Mouse (Mus musculus) regulatory T cell (primary cell): ENCODE data around the gene S100a4.

Experiments used
- in situ Hi-C: fragments of 300-600 bp; cut with MboI, MseI; formaldehyde crosslinking; loops from one replicate; pipeline ENCODE4 v1.15.1; 2025; ENCODE audit warnings: high pct_unique_total_duplicates

The S100a4 gene

DNA sequence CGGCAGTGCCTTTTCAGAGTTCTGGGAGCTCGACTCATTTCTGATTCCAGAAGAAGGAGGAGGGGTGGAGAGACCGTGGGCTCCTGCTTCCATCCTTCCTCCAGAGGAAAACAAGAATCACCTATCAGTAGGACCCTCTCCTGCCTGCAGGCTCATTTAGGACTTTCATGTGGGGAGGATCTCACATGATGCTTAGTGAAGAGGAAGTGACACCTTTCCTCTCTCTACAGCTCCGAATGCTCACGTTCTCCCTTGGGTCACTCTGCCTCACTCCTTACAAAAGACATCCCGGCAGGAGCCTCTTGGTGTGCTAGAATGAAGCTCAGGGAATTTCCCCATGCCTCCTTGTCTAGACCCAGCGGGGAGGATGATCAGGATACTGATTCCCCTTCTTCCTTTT lies 18.0 kb downstream of the S100a4 start:
- in situ Hi-C loops: loop anchor here (10.0 kb wide), 1 partner anchor 217 kb away; no protein-coding TSS in a partner anchor

DNA sequence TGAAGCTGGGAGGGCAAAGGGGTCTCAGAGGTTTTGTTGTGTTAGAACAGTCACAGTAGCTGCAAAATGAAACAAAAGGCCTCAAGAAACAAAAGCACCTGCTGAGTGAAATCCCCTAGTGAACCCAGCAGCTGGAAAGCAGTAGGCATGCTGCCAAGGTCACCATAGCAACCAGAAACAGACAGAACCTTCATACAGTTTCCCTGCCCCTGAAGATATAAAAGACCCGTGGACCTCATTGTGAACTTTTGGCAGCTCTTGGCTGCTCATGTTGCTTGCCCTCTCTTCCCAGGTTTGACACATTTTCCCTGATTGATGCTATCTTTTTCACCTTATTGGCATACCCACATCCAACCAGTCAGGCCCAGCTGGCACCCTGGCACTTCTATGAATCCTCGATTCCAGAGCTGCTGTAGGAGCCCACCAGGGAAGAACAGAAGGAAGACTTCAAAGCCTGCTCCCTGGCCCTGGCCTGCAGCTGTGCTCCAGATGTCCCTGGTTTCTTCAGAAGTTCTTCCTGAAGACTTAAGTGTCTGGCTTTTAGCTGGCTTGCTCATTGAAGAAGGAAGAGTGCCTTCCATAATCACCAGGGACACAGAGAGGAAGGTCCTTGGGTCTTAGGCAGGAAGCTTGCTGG lies 20.0 kb downstream of the S100a4 start:
- in situ Hi-C loops: loop anchor here (10.0 kb wide), 1 partner anchor 219 kb away; no protein-coding TSS in a partner anchor

DNA sequence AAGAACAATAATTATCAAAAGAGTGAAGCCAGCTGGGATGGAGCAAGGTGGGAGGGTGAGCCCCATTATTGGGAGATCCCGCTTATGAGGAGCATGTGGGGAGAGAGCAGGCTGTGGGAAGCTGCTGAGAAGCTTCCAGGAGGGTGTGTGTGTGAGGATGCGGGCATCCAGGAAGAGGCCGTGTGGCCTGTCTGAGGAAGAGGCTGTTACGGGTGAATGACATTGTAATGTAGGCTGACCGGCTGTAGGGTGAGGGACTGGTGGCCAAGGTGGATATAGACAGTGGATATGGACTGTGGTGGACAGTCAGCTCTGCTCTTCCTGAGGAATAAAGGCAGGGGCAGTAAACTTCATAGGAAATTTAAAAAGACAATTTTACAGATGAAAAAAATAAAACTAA lies 21.9 kb downstream of the S100a4 start:
- in situ Hi-C loops: loop anchor here (10.0 kb wide), 1 partner anchor 221 kb away; no protein-coding TSS in a partner anchor

DNA sequence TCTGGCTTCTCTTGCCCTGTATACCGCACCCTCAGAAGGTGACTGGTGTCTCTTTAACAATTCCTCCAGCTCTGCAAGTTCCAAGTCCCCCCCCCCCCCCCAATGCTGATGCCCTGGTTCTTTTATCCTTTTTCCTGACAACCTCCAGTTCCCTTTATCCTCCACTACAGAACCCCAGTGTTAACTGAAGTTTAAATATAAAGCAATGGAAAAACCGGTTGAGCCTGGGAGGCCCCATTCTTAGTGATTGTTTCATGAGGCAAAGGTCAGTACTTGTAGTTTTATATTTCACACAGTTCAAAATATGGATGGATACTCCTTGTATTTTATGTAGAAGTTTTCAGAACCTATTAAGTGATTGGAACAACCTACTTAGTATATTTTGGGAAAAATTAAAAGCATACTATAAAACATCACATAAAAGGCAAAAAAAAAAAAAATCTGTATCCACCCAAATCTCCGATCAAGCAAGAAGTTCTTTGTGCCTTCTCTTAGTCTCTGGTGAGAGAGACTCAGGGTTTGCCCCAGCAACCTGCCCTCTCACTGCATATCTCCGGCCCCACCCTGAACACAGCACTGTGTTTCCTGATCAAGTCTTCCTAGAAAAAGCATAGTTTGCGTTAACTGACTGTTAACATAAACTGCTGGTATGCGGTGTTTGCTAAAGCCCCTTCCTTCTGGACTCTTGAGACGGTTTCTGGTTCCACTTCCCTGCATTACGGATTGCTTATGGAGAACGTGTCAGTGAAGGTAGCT lies 22.9 kb downstream of the S100a4 start:
- in situ Hi-C loops: loop anchor here (10.0 kb wide), 1 partner anchor 222 kb away; no protein-coding TSS in a partner anchor

DNA sequence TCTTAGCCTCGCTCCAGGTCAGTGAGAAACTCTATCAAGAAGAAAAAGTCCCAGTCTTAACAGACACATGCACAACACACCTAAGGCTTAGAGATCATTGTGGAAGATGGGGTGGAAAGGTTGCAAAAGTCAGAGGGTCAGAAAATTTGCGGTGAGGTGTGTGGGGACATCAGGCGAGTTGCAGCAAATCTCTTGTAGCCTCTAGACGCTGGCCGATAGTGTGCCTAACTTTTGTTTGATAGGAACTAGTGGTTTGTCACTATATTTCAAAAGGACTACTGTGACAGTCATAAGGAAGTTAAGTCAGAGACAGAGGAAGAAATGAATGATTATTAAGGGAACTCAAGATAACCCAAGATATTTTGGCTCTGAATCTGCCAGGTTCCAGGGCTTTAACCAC lies 23.8 kb downstream of the S100a4 start:
- in situ Hi-C loops: loop anchor here (10.0 kb wide), 1 partner anchor 223 kb away; no protein-coding TSS in a partner anchor

DNA sequence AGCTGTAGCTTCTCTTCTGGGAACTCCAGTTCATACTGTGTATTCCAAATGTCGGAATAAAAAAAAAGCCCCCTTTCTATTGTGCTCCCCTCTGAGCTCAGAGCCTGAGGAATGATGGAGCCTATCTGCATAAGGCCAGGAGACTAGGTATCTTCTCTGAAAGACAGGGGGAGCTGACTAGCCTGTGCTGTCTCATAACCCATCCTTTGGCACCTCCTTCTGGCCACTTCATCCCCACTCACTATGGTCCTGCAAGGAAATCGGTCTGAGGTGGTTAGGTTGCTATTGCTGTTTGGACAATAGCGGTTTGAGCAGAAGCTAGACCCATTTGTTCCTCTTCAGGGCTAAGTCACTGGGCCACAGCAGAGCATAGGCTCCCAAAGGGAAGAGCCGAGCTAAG lies 24.2 kb downstream of the S100a4 start:
- in situ Hi-C loops: loop anchor here (10.0 kb wide), 1 partner anchor 223 kb away; no protein-coding TSS in a partner anchor

DNA sequence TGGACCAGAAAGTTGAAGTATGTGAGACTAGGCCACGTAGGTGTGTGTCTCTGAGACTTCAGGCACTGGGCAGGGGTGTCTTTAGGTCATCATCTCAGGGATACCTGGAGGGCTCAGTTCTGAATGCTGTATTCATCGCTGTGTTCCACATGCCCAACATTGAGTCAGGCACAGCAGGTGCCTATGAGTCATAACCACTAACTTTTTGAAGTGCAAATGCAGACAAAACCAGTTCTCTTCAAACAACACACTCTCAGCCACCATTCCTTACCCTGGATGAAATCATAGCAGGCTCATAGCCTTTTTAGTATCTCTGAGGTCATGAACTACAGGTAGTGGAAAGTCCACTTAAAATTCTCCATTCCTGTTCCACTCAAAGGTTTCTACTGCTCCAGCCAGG lies 25.7 kb downstream of the S100a4 start:
- in situ Hi-C loops: loop anchor here (10.0 kb wide), 1 partner anchor 224 kb away; no protein-coding TSS in a partner anchor

DNA sequence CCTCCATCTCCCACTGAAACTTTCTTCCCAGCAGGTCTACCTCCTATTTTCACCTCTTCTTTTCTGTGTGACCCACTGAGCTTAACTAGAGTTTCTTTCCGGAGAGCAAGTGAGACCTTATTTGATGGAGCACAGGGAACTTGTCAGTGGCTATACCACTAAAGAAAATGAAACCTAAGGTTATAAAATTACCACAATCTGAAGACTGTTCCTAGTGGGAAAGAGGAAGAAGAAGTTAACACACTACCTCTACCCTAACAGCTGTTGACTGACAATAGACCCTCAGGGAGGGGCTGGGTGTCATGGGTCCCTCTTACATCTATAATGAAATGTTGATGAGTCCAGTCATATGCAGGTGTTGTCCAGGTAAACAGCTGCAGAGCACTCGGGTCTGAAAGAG lies 28.4 kb downstream of the S100a4 start:
- in situ Hi-C loops: no loop called here

DNA sequence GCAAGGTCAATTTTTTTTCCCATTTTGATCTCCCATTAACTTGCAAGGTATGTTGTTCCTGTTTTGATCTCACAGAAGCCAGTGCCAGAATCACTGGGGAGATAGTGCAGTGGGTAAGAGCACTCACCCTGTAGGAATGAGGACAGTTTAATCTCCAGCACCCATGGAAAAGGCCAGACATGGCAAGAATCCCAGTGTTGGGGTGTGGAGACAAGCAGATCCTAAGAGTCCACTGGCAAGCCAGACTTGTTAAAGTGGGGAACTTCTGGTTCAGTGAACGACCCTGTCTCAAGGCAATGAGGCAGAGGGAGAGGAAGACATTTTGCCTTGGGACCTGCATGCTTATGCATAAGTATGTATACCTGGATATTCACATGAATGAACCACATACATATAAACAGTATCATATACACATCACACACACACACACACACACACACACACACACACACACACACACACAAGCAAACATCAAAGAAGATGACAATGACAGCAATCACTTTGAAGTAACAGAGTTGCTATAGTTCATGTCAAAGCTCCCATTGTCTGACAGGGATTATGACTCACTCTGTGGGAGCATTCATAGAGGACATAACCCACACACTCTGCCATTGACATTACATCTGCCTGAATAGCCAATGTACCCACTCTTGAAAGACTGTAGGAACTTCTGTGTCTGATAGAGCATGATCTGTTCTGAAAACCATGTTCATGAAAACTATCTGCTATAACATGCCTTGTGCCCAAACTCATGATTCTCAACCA lies 35.1 kb downstream of the S100a4 start:
- in situ Hi-C loops: no loop called here

DNA sequence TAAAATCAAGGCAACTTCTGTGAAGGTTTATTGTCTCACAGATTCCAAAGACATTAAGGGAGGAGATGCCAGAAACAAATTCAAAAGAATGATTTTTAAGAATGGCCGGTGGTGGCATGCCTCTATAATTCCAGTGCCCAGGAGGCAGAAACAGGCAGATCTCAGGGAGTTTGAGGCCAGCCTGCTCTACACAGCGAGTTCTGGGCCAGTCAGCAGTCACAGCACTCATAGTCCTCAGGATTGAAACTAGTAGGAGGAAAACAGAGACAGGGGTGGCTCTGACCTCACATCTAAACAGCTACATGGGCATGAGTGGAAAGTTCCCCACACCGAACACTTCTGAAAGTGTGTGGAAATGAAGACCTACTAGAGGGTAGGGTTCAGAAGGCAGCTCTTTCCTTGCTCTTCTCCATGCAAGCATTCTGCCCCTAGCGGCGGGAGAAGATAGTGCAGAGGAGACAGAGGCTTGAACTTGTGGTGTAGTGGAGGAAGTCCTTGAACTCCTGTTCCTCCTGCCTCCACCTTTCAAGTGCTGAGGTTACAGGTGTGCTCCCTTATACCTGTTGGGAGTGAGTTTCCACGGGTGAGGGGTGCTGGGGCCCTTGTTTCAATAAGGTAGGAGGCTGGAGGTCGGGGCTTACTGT lies 36.1 kb downstream of the S100a4 start:
- in situ Hi-C loops: loop anchor here (10.0 kb wide), 1 partner anchor 125 kb away; the partner anchor contains the start of genes S100a1 and S100a13

DNA sequence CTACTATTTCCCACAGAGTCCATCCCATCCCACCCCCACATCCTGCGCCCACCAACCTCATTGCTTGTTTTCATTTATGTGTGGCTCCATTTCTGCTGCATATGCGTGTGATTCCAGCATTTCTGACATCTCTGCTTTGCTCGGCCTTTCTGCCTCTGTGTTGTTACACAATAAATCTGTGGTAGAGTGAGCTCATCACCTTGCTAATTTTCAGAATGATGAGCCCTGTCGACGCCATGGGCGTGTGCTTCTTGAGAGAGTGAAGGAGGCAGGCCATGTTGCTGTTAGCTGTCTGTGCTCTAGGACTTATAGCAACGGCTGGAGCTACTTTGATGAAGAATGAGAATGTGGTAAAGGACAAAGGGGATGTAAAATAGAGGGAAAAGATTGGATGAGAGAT lies 37.4 kb downstream of the S100a4 start:
- in situ Hi-C loops: loop anchor here (10.0 kb wide), 1 partner anchor 126 kb away; the partner anchor contains the start of genes S100a1 and S100a13

DNA sequence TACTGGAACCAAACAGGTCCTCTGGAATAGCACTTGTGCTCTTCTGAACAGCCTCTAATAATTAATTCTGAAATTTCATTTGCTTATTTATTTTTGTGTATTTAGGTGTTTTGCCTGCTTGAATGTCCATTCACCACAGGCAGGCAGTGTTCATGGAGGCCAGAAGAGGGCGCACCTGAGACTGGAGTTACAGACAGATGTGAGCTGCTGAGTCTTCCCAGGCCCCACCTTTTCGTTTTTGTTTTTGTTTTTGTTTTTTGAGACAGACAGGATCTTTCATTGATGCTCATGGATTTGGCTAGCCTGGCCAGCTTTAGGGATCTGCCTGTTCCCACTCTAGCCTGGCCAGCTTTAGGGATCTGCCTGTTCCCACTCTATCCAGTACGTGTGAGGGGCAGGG lies 40.6 kb downstream of the S100a4 start:
- in situ Hi-C loops: loop anchor here (10.0 kb wide), 1 partner anchor 129 kb away; the partner anchor contains the start of genes S100a1 and S100a13

DNA sequence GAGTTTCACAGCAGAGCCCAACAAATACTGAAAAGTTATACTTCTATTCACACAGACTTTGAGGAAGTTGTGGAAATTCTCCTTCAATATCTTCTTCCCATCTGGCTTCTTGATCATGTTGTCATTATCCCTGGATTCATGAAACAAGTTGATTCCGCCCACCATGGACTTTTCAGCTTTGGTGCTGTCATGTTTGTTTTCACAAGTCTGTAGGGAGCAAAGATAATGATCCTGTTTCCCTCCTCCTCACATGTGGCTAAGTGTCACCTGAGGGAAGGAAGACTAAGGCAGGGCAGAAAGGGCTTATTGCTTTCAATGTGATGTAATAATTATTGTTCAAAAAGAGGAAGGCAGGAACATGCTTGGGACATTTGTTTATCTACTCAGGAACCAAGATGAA lies 43.7 kb downstream of the S100a4 start:
- in situ Hi-C loops: loop anchor here (10.0 kb wide), 1 partner anchor 132 kb away; the partner anchor contains the start of genes S100a1 and S100a13

DNA sequence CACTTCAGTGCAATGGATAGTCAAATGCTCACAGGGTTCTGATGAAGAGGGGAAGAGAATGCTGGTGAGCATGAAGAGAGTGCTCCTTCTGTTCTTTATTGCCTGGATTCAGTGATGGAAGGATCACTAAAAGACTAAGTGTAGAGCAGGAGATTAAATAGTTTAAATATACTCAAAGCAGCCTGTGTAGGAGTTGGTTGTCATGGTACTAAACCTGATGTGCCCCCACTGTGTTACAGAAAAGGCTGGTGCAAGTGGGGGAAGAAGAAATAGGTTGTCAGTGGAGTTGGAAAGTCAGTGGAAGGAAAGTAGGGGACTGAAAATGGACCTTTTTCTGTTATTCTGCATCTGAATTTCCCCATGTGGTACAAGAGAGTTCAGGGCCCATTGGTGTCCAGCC lies 45.4 kb downstream of the S100a4 start:
- in situ Hi-C loops: loop anchor here (10.0 kb wide), 1 partner anchor 134 kb away; the partner anchor contains the start of genes S100a1 and S100a13

DNA sequence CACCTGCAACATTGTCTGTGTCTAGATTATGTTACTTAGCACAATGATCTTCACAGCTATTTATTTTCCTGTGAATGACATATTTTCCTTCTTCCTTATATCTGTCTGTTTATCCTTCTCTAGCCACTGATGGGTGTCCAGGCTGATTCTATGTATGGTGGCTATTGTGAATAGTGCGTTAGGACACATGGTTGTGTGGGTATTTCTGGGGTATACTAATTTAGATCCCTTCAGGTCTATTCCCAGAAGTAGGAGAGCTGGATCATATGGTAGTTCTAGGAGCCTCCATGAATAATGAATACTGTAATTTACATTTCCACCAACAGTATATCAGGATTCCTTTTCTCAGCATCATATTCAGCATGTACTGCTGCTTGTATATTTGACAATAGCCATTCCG lies 46.3 kb downstream of the S100a4 start:
- in situ Hi-C loops: loop anchor here (10.0 kb wide), 1 partner anchor 135 kb away; the partner anchor contains the start of genes S100a1 and S100a13

DNA sequence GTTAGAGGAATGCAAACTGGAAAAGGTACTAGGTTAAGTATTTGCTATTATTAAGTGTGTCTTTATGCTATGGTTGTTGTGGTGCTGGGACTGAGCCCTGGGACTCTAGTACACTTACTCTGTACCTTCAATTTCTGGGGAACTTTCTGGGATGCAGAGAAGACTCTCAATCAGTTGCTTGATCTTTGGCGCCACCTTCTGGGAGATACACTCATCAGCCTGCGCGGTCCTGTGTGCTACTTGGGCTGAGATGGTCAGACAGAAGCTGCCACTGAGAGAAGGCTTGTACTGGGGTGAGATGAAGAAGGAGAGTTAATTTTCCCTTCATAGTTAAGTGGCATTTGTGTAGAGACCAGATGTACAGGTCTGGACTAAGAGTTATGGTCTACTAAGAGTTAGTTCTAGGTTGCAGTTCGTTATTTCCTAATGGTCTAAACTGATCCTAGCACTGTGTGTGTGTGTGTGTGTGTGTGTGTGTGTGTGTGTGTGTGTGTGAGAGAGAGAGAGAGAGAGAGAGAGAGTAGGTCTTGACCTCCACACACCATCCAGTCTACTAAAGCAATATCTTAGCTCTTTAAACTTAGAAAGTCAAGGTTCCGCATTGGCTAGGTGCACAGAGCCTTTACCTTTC lies 49.4 kb downstream of the S100a4 start:
- in situ Hi-C loops: no loop called here

DNA sequence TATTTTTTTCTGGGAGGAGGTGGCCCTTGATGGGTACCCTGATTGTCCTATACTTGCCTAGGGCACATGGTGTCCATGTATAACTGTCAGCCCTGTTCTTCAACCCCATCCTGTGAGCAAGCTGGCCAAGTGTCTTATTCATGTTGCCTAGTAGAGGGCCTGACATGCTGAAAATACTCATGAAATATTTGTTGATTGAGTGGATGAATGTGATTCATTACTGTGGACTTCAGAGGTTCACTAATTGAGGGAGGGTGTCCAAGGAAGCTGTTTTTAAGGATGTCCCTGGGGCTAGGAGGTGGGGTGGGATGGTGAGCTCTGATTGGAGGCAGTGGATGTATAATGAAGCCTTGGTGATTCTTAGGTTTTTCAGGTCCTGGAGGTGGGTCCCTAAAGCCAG lies 50.1 kb downstream of the S100a4 start, which contains the start of gene S100a7a:
TSS of gene S100a7a (plus strand) at position 301 of the 400 bp plus-strand sequence.
- in situ Hi-C loops: no loop called here
